Mouse (Mus musculus) urinary bladder, postnatal 0 days (tissue): ENCODE data around the gene Gm4181. TPM values are rescaled to one million over a fixed set of nuclear protein-coding genes. Genes with fewer than 3 reads are reported as not detected.

Source experiments
- polyA plus RNA-seq: library from polyadenylated mRNA; unstranded; fragments of >200 nt; fragmentation: Nextera tagmentation; extraction: Ambion mirVana; gene quantifications from 2 replicates; pipeline ENCODE4 v1.2.1, GENCODE M21; 2015

The Gm4181 gene
- not detected in 2 replicates for polyA plus RNA-seq

GRCm38 (mm10) chr14:51635566-51635965 is at the start of gene Gm4181:
Gene Gm4181, minus strand, starts transcription at chr14:51635666.

GRCm38 (mm10) chr14:51611210-51611609 is 24.3 kb downstream of the Gm4181 start, which contains the start of gene Gm17078:
Gene Gm17078, minus strand, starts transcription at chr14:51611310.

GRCm38 (mm10) chr14:51592039-51592438 is 43.4 kb downstream of the Gm4181 start, which contains the start of gene Gm17174:
Gene Gm17174, minus strand, starts transcription at chr14:51592139.

Other genes starting within 250 kb of the Gm4181 start
- not detected in 2 replicates for gene Vmn2r88, start 224.8 kb downstream of the Gm4181 start, polyA plus RNA-seq
- not detected in 2 replicates for gene Vmn2r89, start 183.8 kb downstream of the Gm4181 start, polyA plus RNA-seq
- gene Gm5622, start 82.9 kb downstream of the Gm4181 start, polyA plus RNA-seq = 0.23 and 0.41 TPM in 2 replicates
- not detected in 2 replicates for gene Gm17175, start 61.6 kb downstream of the Gm4181 start, polyA plus RNA-seq
- gene Gm17174, start 43.5 kb downstream of the Gm4181 start, polyA plus RNA-seq = not detected in 2 replicates
- not detected in 2 replicates for gene Gm17078, start 24.4 kb downstream of the Gm4181 start, polyA plus RNA-seq
- not detected in 2 replicates for gene Gm17079, start 59.8 kb upstream of the Gm4181 start, polyA plus RNA-seq
- gene Gm5800, start 81.5 kb upstream of the Gm4181 start, polyA plus RNA-seq = not detected in 2 replicates
- gene Ang4, start 137.9 kb upstream of the Gm4181 start, polyA plus RNA-seq = not detected in 2 replicates
- gene AY358078, start 164.4 kb upstream of the Gm4181 start, polyA plus RNA-seq = not detected in 2 replicates
- gene Ear6, start 218.0 kb upstream of the Gm4181 start, polyA plus RNA-seq = not detected in 2 replicates
- 21.3 and 24.1 TPM in 2 replicates for gene Mettl17, start 249.2 kb upstream of the Gm4181 start, polyA plus RNA-seq